Mouse (Mus musculus): ENCODE results near the gene Pacsin1.

GRCm38 (mm10) chr17:27751314-27752202 lies 96.2 kb downstream of the Pacsin1 start:
- TF ChIP-seq CTCF (conservative IDR thresholded peaks at IDR 0.05; ENCODE audit: insufficient read depth, insufficient read length, low read depth, low read length) = no peak
- no peak for TF ChIP-seq POLR2A (IDR thresholded peaks at IDR 0.05; ENCODE audit: low read depth, low read length)
